Mouse (Mus musculus) frontal cortex, postnatal 10 days (tissue): ENCODE results near the gene Tmem63b.

Source experiments
- DNase-seq, 2 experiments: peaks; one replicate each; pipeline ENCODE4 v3.0.0; 2022; ENCODE audit warnings: low spot score in 2 of 2, mixed read lengths in 1 of 2

Tmem63b gene

GRCm38 (mm10) chr17:45706796-45707195, 20.1 kb upstream of the Tmem63b start:
- no peak for DNase-seq

- no peak for DNase-seq
Observed at GRCm38 (mm10) chr17:45703187-45703586, 16.5 kb upstream of the Tmem63b start.

- no peak for DNase-seq
Observed at GRCm38 (mm10) chr17:45702254-45702653, 15.5 kb upstream of the Tmem63b start.

DNA sequence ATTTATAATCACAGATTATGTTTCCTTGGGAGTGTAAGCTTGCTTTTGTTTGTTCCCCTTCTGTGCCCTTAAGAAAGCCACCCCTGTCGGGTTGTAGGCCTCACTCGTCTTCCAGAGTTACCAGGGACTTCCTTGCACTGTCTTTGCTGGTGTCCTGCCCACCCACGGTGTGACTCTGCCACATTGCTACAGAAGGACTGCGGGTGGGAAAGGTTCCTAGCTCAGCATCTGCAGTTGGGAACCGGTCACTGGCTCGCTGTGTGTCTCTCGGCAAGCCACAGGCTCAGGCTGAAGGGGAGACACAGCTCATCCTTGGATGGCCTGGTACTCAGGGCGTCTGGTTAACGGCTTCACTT, 14.5 kb upstream of the Tmem63b start:
- DNase-seq, result no peak

DNA sequence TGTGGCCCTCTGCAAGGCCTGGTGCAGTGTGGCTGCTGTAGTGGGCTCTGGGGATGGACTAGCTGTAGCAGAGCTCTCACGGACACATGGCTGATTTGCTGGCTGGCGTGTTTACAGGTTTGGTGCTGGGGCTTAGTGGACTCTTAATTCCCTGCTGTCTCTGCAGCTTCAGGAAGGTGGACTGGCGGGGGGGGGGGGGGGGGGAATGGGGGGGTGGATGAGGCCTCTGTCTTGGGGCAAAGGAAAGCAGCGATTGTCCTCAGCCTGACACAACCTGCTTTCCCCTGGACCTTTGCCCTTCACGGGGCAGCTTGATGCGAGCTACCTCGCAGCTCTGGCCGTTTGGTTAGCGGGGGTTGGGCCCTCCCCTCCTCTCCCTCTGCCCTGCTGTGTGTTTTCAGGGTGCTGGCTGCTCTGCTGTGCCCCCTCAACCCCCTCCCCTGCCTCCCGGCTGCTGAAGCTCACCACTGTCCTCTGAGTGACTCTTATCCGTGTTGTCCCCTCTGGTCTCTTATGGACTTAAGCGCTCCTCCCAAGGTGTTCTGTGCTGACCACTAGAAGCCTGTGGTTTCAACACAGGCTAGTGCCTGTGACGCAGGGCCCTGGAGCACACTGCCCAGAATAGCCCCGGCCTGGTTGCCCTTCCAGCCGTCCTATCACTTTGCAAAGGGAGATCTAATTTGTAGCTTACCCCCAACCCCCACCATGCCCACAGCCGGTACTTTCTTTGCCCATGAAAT, 14.0 kb upstream of the Tmem63b start:
- no peak for DNase-seq

GRCm38 (mm10) chr17:45699039-45699740, 12.5 kb upstream of the Tmem63b start:
- no peak for DNase-seq

DNA sequence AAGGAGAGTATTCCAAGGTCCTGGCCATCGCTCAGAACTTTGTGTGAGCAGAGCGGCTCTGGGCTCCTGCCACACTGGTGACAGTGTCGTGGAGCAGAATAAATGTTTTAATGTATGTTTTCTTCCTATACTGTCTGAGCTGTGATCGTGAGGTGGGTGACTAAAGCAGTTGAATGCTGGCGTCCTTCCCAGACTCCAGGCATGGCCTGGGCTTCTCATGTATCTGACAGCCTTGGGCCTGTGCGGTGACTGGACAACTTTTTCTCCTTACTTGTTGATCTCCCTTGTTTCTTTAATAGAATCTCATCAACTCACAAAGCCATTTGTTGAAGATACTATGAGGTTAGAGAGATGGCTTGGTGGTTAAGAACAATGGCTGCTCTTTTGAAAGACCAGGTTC, 11.7 kb upstream of the Tmem63b start:
- no peak for DNase-seq

DNA sequence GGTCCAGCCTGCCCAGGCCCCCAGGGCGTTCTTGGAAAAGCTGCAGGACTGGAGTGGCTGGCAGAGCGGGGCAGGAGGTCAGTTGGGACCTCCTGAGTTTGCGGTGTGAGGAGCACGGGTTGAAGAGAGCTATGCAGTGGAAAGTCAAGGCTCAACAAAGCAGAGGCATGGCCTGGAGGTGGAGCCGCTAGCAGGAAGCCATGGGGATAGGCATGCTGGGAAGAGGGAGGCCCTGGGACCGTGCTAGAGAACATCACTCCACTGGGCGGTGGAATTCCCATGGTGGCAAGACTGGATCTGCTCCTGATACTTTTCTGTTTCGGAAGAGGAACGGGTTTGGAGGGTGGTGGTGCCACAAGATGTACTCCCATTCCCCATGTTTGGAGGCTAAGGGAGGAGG, 10.3 kb upstream of the Tmem63b start:
- DNase-seq, result no peak

- DNase-seq, result no peak
Observed at GRCm38 (mm10) chr17:45695227-45696120, 8.8 kb upstream of the Tmem63b start.

DNA sequence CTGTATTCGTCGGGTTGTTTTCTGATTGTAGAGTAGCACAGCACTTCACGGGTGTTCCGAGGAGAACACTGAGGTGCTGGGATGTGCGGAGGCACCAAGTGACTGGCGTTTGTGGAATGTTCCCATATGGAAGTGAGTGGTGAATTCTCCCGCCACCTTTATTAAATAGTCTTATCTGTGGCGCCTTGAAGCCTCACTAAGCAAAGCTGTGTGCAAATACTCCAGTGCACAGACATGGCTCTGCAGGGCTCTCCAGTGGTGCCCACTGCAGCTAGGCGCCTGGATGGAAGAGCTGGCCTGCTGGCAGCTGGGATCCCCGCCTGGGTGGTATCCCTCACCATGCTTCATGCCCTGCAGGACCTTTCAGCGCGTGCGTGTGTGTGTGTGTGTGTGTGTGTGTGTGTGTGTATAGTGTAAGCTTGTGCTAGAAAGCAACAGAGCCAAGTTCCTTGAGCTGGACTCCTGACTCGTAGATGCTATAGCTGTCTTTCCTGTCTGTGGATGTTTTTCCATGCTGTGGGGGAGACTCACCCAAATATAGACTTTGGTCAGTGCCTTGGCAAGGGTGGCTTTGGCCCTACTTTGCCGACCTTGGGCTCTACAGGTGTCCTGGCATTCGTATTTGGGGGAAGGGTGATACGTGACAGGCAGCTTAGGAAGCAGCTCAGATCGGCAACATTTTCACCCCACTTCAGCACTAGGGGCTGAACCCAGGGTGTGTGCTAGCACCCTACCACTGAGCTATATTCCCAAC, 7.3 kb upstream of the Tmem63b start:
- no peak for DNase-seq

- DNase-seq, result no peak
Observed at GRCm38 (mm10) chr17:45692159-45692558, 5.5 kb upstream of the Tmem63b start.

- no peak for DNase-seq
Observed at GRCm38 (mm10) chr17:45690044-45690443, 3.3 kb upstream of the Tmem63b start.

- DNase-seq, result no peak
Observed at GRCm38 (mm10) chr17:45689120-45689519, 2.4 kb upstream of the Tmem63b start.

GRCm38 (mm10) chr17:45686093-45686619, 549 bp downstream of the Tmem63b start, which contains the start of gene Mrpl14:
Gene Mrpl14, plus strand, starts transcription at chr17:45686322.
- DNase-seq, result peak; percentile 88 to 92

DNA sequence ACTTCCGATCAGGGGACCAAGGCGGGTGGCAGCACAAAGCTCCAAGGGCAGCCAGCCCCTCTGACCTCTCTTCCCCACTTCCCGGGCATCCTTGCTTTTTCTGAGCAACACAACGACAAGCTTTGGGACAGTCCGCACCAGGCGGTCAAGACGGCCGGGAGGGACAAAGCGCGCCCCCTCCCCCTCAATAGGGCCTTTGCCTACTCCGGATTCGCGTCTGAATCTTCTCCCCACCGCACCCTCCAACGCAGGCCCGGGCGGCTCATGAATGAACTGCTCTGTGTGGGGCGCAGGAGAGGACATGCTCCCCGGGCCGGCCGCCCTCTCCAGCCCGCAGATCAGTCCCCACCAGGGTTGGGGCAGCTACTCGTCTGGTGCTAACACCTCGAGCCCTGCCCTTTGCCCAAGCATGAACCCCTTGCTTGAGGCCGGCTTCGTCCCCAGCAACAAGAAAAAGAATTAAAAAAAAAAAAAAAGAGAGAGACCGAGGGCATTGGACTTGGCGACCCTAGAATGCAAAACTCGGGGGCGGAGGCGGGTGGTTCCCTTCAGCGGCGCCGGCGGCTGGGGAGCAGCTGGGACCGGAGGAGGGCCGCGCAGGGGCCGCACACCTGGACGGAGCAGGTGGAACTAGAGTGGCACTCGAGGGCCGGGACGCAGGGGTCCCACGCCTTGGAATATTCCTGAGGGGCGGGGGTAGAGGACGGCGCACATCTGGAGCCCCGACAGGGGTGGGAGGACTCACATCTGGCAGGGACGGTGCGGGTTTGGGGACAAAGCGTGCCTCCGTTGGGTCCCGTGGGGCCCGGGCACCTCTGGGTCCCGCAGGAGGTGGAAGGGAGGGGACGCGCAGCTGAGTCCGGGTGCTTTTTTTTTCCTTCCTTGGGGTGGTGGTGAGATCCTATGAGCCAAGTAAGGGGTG, 1.3 kb downstream of the Tmem63b start:
- DNase-seq, result peak in 1 of 2 experiments; percentile 60

DNA sequence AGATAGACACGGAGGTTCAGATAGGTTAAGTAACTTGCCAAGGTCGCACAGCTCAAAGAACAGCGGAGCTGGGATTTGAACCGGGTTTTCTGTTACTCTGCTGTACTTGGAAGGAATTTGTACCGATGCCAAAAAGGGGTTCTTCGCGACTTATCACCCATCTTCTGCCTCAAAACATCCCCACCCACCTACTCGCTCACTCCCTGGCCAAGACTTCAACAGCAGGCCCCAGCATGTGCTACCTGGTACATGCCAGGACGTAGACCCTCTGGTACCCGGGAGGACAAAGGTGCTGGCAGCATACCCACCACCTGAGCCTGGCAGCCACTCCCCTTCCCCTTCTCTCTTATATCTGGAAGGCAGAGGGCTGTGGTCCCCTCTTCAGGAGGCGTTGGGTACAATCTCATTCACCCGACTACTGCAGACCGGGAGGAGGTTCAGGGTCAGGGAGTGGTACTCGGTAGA, 2.0 kb downstream of the Tmem63b start:
- DNase-seq, result no peak

DNA sequence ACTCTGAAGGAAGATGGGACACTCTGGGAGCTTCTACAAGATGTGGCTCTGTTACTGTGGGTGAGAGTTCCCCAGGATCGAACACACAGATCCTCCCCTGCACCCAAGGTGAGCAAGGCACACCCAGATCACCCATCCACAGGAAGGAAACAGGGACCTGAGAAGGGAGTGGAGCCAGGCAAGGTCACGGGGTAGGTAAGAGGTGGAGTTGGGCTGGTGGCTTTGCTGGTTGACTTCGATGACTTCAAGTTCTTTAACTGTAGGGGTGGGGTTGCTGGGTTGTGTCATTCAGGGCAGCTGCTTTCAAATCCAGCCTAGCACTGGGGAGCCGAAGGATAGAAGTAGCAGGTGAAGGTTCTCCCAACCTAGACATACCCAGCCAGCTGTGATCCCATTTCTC, 3.9 kb downstream of the Tmem63b start:
- DNase-seq, result no peak

DNA sequence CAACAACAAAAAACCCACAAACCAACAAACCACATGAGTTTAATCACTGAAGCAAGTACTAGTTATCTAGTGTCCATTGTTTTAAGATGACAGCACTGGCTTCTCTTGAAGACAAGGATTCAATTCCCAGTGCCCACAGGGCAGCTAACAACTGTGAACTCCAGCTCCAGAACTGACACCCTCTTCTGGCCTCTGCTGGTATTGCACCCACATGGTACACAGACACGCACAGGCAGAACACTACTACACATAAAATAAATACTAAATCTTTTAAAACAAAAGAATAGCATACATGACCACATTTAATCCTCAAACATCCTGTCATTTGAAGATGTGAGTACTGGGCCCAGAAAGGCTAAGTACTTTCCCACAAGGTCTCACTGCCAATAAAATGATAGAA, 5.1 kb downstream of the Tmem63b start:
- DNase-seq, result no peak

GRCm38 (mm10) chr17:45680391-45680980, 6.2 kb downstream of the Tmem63b start:
- peak in 1 of 2 experiments; percentile 68 for DNase-seq

DNA sequence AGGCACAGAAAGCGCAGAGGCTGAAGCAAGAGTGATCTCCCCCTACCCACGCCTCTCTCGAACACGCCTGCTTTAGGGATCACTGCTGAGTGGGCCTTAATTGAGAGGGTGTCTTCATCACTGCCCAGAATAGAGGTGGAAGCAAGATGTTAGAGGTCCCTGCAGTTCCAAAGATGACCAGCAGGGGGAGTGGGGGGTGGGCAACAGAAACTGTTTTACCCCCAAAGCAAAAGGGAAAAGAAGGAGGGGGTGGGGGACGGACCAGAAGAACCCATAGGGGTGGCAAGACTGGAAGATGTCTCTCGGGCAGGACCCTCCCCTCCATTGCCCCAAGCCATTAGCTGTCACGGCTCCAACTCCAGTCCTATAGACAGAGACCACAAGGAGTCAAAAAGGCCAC, 8.6 kb downstream of the Tmem63b start:
- DNase-seq, result peak in 1 of 2 experiments; percentile 49
